Mouse (Mus musculus) heart, adult 2 months (tissue): ENCODE data around the gene Tln2.

Source experiments
- CTCF ChIP-seq: fragments of 200-600 bp; IDR thresholded peaks from 2 replicates; pipeline ENCODE4 v1.8.1; 2022; ENCODE audit warnings: antibody characterized with exemption, mild to moderate bottlenecking, moderate library complexity
- POLR2A ChIP-seq: fragments of 200-500 bp; IDR thresholded peaks from 2 replicates; pipeline ENCODE4 v1.6.1; 2011; ENCODE audit warnings: mild to moderate bottlenecking, low read depth, low read length, control low read depth; ENCODE audit not compliant: insufficient read depth

GRCm38 (mm10) chr9:67187686-67188085 is 371.8 kb downstream of the Tln2 start:
- TF ChIP-seq POLR2A (no peak), CTCF (no peak)
